Mouse (Mus musculus): Measurements from ENCODE around the gene Plppr3. TPM values are rescaled to one million over a fixed set of nuclear protein-coding genes. Genes with fewer than 3 reads are reported as not detected.
A peak's percentile ranks its signal among the peaks of the same experiment; 100 is the strongest.

Gene Plppr3
- polyA plus RNA-seq, 1 experiment from 2014 or later, result 32.9 TPM

- peak overlapping the region; percentile 41 for H3K4me2 ChIP-seq
- peaks cover 13% of the 10 kb centered on the region; the same call in 1 of the 2 replicates for H3K36me3 ChIP-seq
- no peaks in the 10 kb centered on the region for H3K9me3 ChIP-seq
- H3K4me3 ChIP-seq (replicated peaks), result peak overlapping the region; percentile 20
- WGBS, result 84% methylated on average over 12 of the region's 12 CpGs
- no peak overlapping the region for H3K9ac ChIP-seq
- no peaks in the 10 kb centered on the region for H3K27me3 ChIP-seq (replicated peaks)
- ATAC-seq (ENCODE audit: insufficient read depth, low FRiP score, low read depth), result no peak
- H3K27ac ChIP-seq, result peak overlapping the region; percentile 85
- H3K4me1 ChIP-seq, result peaks cover 36% of the 10 kb centered on the region
Observed at GRCm38 (mm10) chr10:79821731-79822130, 52.7 kb downstream of the Plppr3 start.

GRCm38 (mm10) chr10:79820782-79821181, 53.7 kb downstream of the Plppr3 start, which contains the start of gene Misp:
Gene Misp, plus strand, starts transcription at chr10:79820989.
- H3K4me1 ChIP-seq, result peaks cover 36% of the 10 kb centered on the region
- H3K4me3 ChIP-seq (replicated peaks), result peak within 1 kb of the TSS; percentile 20
- peak; percentile 15; the same call in 1 of the 2 replicates for ATAC-seq (ENCODE audit: insufficient read depth, low FRiP score, low read depth)
- peak within 1 kb of the TSS; percentile 41 for H3K4me2 ChIP-seq
- WGBS, result 49% methylated on average over 11 of the region's 11 CpGs
- H3K9me3 ChIP-seq, result no peaks in the 10 kb centered on the region
- H3K27me3 ChIP-seq (replicated peaks), result no peaks in the 10 kb centered on the region
- no peak within 1 kb of the TSS for H3K9ac ChIP-seq
- peak within 1 kb of the TSS; percentile 85 for H3K27ac ChIP-seq
- peaks cover 13% of the 10 kb centered on the region for H3K36me3 ChIP-seq

DNA sequence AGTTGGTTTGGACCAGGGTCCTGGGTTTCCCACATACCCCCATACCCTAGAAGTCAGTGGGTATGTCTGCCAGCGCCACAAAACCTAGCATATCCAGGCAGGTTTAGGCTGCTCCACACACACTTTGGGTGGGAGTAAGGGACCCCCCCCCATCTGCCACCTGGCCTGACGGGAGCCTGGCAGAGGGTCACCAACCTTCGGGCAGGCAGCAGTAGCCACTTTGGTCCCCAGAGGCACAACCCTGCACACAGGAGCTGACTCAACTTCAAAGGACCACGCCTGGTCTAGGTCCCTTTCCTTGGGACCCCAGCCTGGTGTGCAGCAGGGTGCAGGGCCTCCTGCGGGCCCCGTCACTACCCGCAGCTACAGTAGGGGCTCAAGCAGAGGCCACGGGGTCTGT, 54.2 kb downstream of the Plppr3 start:
- H3K4me3 ChIP-seq (replicated peaks), result no peak overlapping the region

GRCm38 (mm10) chr10:79819606-79820005, 54.8 kb downstream of the Plppr3 start:
- WGBS, result 88% methylated on average over 17 of the region's 17 CpGs

More for the DNA sequence above, 54.2 kb downstream of the Plppr3 start:
- Histone ChIP-seq H3K9me3 (no peaks in the 10 kb centered on the region), H3K27ac (peak overlapping the region; percentile 67), H3K4me2 (peak overlapping the region; percentile 21; the same call in 1 of the 2 replicates), H3K27me3 (replicated peaks) (no peaks in the 10 kb centered on the region), H3K4me1 (peaks cover 36% of the 10 kb centered on the region), H3K36me3 (peaks cover 13% of the 10 kb centered on the region), H3K9ac (no peak overlapping the region)
- WGBS, result 72% methylated on average over 8 of the region's 8 CpGs
- ATAC-seq (ENCODE audit: insufficient read depth, low FRiP score, low read depth), result no peak

GRCm38 (mm10) chr10:79818225-79818624, 56.2 kb downstream of the Plppr3 start:
- Histone ChIP-seq H3K4me1 (peaks cover 29% of the 10 kb centered on the region; the same call in 1 of the 2 replicates), H3K27ac (no peak overlapping the region), H3K36me3 (peaks cover 13% of the 10 kb centered on the region), H3K9ac (no peak overlapping the region), H3K27me3 (replicated peaks) (no peaks in the 10 kb centered on the region), H3K9me3 (no peaks in the 10 kb centered on the region), H3K4me2 (no peak overlapping the region), H3K4me3 (replicated peaks) (no peak overlapping the region)
- WGBS, result 55% methylated on average over 4 of the region's 4 CpGs
- ATAC-seq (ENCODE audit: insufficient read depth, low FRiP score, low read depth), result no peak

More at GRCm38 (mm10) chr10:79819606-79820005, 54.8 kb downstream of the Plppr3 start:
- Histone ChIP-seq H3K9ac (no peak overlapping the region), H3K27ac (no peak overlapping the region), H3K36me3 (peaks cover 13% of the 10 kb centered on the region), H3K27me3 (replicated peaks) (no peaks in the 10 kb centered on the region), H3K4me3 (replicated peaks) (no peak overlapping the region), H3K4me1 (peaks cover 33% of the 10 kb centered on the region), H3K9me3 (no peaks in the 10 kb centered on the region), H3K4me2 (no peak overlapping the region)
- ATAC-seq (ENCODE audit: insufficient read depth, low FRiP score, low read depth), result no peak

- H3K27me3 ChIP-seq (replicated peaks), result no peaks in the 10 kb centered on the region
- ATAC-seq (ENCODE audit: insufficient read depth, low FRiP score, low read depth), result no peak
- H3K4me1 ChIP-seq, result peaks cover 24% of the 10 kb centered on the region; the same call in 1 of the 2 replicates
- no peak overlapping the region for H3K4me2 ChIP-seq
- no peaks in the 10 kb centered on the region for H3K9me3 ChIP-seq
- H3K4me3 ChIP-seq (replicated peaks), result no peak overlapping the region
- WGBS, result 81% methylated on average over 2 of the region's 2 CpGs
- no peak overlapping the region for H3K9ac ChIP-seq
- H3K27ac ChIP-seq, result no peak overlapping the region
- peaks cover 13% of the 10 kb centered on the region for H3K36me3 ChIP-seq
Observed at GRCm38 (mm10) chr10:79817111-79817510, 57.3 kb downstream of the Plppr3 start.

- Histone ChIP-seq H3K27me3 (replicated peaks) (no peaks in the 10 kb centered on the region), H3K36me3 (peaks cover 13% of the 10 kb centered on the region), H3K9ac (no peak overlapping the region), H3K4me3 (replicated peaks) (no peak overlapping the region), H3K4me1 (peaks cover 15% of the 10 kb centered on the region; the same call in 1 of the 2 replicates), H3K9me3 (no peaks in the 10 kb centered on the region), H3K4me2 (no peak overlapping the region), H3K27ac (no peak overlapping the region)
- WGBS, result 87% methylated on average over 12 of the region's 12 CpGs
- no peak for ATAC-seq (ENCODE audit: insufficient read depth, low FRiP score, low read depth)
Observed at GRCm38 (mm10) chr10:79815671-79816494, 58.6 kb downstream of the Plppr3 start.

GRCm38 (mm10) chr10:79814271-79814842, 60.1 kb downstream of the Plppr3 start:
- no peaks in the 10 kb centered on the region for H3K27me3 ChIP-seq (replicated peaks)
- no peak for ATAC-seq (ENCODE audit: insufficient read depth, low FRiP score, low read depth)
- no peak overlapping the region for H3K9ac ChIP-seq
- 76% methylated on average over 5 of the region's 5 CpGs for WGBS
- H3K9me3 ChIP-seq, result no peaks in the 10 kb centered on the region
- H3K4me3 ChIP-seq (replicated peaks), result no peak overlapping the region
- peaks cover 11% of the 10 kb centered on the region for H3K36me3 ChIP-seq
- no peak overlapping the region for H3K27ac ChIP-seq
- 0 out of 2 replicates have a peak, but pooled peaks cover 4% of the 10 kb centered on the region for H3K4me1 ChIP-seq
- no peak overlapping the region for H3K4me2 ChIP-seq

GRCm38 (mm10) chr10:79811736-79812637, 62.4 kb downstream of the Plppr3 start:
- Histone ChIP-seq H3K4me2 (no peak overlapping the region), H3K4me3 (replicated peaks) (no peak overlapping the region), H3K4me1 (0 out of 2 replicates have a peak, but pooled peaks cover 4% of the 10 kb centered on the region), H3K9me3 (no peaks in the 10 kb centered on the region), H3K27me3 (replicated peaks) (no peaks in the 10 kb centered on the region), H3K9ac (no peak overlapping the region), H3K36me3 (peaks cover 7% of the 10 kb centered on the region), H3K27ac (no peak overlapping the region)
- 30% methylated on average over 15 of the region's 15 CpGs for WGBS
- ATAC-seq (ENCODE audit: insufficient read depth, low FRiP score, low read depth), result peak; percentile 44; the same call in 1 of the 2 replicates
